Mouse (Mus musculus): ENCODE results near the gene Nop16. TPM values are rescaled to one million over a fixed set of nuclear protein-coding genes. Genes with fewer than 3 reads are reported as not detected.

Nop16 gene
- polyA plus RNA-seq, 1 experiment, result not detected

DNA sequence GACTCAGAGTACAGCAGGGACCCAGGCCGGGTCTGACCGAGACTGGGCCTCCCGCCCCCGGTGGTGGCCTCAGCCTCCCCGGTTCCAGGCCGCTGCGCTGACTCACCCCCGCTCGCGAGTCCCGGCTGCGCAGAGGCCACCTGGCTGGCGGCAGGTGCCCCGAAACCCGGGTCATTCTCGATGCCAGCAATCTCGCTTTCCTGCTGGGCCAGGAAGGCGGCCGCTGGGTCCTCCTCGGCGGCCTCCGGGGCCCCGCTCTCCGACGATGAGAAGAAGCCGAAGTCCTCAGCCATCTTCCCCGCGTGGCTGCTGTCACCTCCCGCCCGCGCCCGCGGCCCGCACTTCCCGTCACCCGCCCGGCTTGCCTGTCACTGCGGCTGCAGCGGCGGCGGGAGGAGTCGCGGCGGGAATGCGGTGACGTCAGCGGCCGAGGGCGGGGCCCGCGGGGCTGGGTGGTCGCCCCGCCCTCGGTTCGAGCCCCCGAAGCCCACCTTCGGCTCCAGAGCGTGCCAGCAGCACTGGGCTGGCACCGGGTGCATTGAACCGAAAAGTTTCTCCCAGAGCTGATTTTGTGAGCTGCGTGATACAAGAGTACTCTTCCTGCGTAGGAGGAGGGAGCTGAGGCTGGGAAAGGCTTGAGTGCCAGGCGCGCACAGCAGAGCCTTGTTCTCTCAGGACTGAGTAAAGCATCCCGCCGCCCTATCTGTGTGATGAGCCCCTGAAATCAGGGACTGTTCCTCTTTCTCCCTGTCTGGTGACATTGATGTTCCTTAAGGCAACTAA, 21.3 kb upstream of the Nop16 start, which contains the start of gene Cltb:
TSS of gene Cltb (minus strand) at position 373 of the 783 bp plus-strand sequence.
- TF ChIP-seq CTCF (IDR thresholded peaks at IDR 0.05; ENCODE audit: insufficient read depth, low read depth, low read length), result 0 out of 2 replicates have a peak, but pooled peaks have one; percentile 8
- peak; percentile 83 for TF ChIP-seq POLR2A (IDR thresholded peaks at IDR 0.05; ENCODE audit: insufficient read depth, low read depth, low read length)
- H3K4me1 ChIP-seq (ENCODE audit: control insufficient read depth, insufficient read depth, low read length), result peaks cover 15% of the 10 kb centered on the region
- peak within 1 kb of the TSS; percentile 91 for H3K4me3 ChIP-seq (ENCODE audit: insufficient read depth, low read depth, low read length)
- H3K27ac ChIP-seq (ENCODE audit: insufficient read depth, low read depth, low read length), result peak within 1 kb of the TSS; percentile 96
- under 1% methylated on average over 66 of the region's 66 CpGs for WGBS

- TF ChIP-seq CTCF (IDR thresholded peaks at IDR 0.05; ENCODE audit: insufficient read depth, low read depth, low read length) (no peak), POLR2A (IDR thresholded peaks at IDR 0.05; ENCODE audit: insufficient read depth, low read depth, low read length) (no peak)
- Histone ChIP-seq H3K27ac (ENCODE audit: insufficient read depth, low read depth, low read length) (peak overlapping the region; percentile 96), H3K4me3 (ENCODE audit: insufficient read depth, low read depth, low read length) (peak overlapping the region; percentile 91), H3K4me1 (ENCODE audit: control insufficient read depth, insufficient read depth, low read length) (peaks cover 15% of the 10 kb centered on the region)
- WGBS, result 4% methylated on average over 13 of the region's 13 CpGs
Measured at GRCm38 (mm10) chr13:54610613-54610971, 20.7 kb upstream of the Nop16 start.

DNA sequence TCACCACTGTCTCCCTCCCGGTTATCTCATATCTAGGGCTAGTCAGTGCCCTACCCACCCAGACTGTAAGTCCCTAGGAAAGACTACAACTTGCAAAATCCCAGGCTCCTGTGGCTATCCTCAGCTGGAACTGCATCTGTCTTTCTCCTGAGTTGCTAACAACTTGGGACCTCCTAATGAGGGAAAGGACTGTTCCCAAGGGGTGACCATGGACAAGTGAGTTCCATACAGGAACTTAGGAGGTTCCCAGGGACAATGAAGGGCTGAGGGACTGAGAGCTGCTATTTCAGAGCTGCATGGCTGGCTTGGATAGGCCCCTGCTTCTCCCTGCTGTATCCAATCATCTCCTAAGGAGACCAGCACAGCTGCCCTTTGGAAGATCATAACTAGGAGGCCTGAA, 19.4 kb upstream of the Nop16 start:
- peak overlapping the region; percentile 32; the same call in 1 of the 2 replicates for H3K27ac ChIP-seq (ENCODE audit: insufficient read depth, low read depth, low read length)
- peak overlapping the region; percentile 34 for H3K4me3 ChIP-seq (ENCODE audit: insufficient read depth, low read depth, low read length)
- WGBS, result 10% methylated on average over 1 of the region's 1 CpGs
- peaks cover 19% of the 10 kb centered on the region for H3K4me1 ChIP-seq (ENCODE audit: control insufficient read depth, insufficient read depth, low read length)
- no peak for TF ChIP-seq POLR2A (IDR thresholded peaks at IDR 0.05; ENCODE audit: insufficient read depth, low read depth, low read length)
- TF ChIP-seq CTCF (IDR thresholded peaks at IDR 0.05; ENCODE audit: insufficient read depth, low read depth, low read length), result no peak

DNA sequence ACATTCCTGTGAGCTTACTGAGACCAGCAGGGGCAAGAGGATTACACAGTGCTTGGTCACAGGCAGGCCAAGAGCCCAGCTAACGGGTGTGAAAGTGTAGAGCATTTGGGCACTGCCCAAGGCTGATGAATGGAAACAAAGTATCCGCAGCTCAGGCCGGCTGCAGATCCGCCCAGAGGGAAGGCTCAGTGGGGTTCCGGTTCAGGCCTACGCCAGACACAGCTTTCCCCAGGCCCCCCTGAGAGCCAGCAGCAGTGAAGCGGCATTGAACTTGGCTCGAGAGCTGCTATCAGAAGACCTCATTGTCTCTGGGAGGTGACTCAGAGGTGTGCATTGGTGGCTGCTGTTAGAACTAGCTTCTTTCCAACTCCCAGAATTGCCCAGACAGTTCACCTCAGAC, 18.8 kb upstream of the Nop16 start:
- TF ChIP-seq CTCF (IDR thresholded peaks at IDR 0.05; ENCODE audit: insufficient read depth, low read depth, low read length) (no peak), POLR2A (IDR thresholded peaks at IDR 0.05; ENCODE audit: insufficient read depth, low read depth, low read length) (no peak)
- Histone ChIP-seq H3K4me1 (ENCODE audit: control insufficient read depth, insufficient read depth, low read length) (peaks cover 22% of the 10 kb centered on the region), H3K27ac (ENCODE audit: insufficient read depth, low read depth, low read length) (peak overlapping the region; percentile 32), H3K4me3 (ENCODE audit: insufficient read depth, low read depth, low read length) (peak overlapping the region; percentile 34)
- 3% methylated on average over 8 of the region's 8 CpGs for WGBS

- 43% methylated on average over 3 of the region's 3 CpGs for WGBS
- TF ChIP-seq POLR2A (IDR thresholded peaks at IDR 0.05; ENCODE audit: insufficient read depth, low read depth, low read length) (no peak), CTCF (IDR thresholded peaks at IDR 0.05; ENCODE audit: insufficient read depth, low read depth, low read length) (no peak)
- no peak overlapping the region for H3K27ac ChIP-seq (ENCODE audit: insufficient read depth, low read depth, low read length)
- H3K4me3 ChIP-seq (ENCODE audit: insufficient read depth, low read depth, low read length), result no peak overlapping the region
- H3K4me1 ChIP-seq (ENCODE audit: control insufficient read depth, insufficient read depth, low read length), result peaks cover 25% of the 10 kb centered on the region
Measured at GRCm38 (mm10) chr13:54608002-54608401, 18.1 kb upstream of the Nop16 start.

GRCm38 (mm10) chr13:54607204-54607603, 17.3 kb upstream of the Nop16 start:
- 75% methylated on average over 5 of the region's 5 CpGs for WGBS
- peaks cover 25% of the 10 kb centered on the region for H3K4me1 ChIP-seq (ENCODE audit: control insufficient read depth, insufficient read depth, low read length)
- no peak for TF ChIP-seq CTCF (IDR thresholded peaks at IDR 0.05; ENCODE audit: insufficient read depth, low read depth, low read length)
- TF ChIP-seq POLR2A (IDR thresholded peaks at IDR 0.05; ENCODE audit: insufficient read depth, low read depth, low read length), result no peak
- no peak overlapping the region for H3K4me3 ChIP-seq (ENCODE audit: insufficient read depth, low read depth, low read length)
- H3K27ac ChIP-seq (ENCODE audit: insufficient read depth, low read depth, low read length), result no peak overlapping the region

DNA sequence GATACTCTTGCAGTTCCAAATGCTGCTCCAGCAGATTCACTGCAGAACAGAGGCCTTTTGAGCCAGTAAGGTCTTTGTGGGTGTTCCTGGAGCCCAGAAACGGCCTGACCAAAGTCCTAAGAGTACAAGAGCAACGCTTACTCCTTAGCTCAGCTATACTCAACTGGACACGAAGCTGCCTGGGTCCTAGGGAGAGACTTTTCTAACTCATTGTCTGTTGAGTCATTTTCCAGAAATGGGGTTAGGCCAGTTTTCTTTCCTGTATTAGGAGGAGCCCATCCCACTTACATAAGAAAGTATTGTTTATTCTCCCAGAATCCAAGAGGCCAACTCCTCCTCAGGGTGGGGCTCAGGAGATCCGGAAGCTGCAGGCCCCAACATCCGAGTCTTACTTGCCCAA, 15.5 kb upstream of the Nop16 start:
- Histone ChIP-seq H3K4me1 (ENCODE audit: control insufficient read depth, insufficient read depth, low read length) (peaks cover 25% of the 10 kb centered on the region), H3K27ac (ENCODE audit: insufficient read depth, low read depth, low read length) (no peak overlapping the region), H3K4me3 (ENCODE audit: insufficient read depth, low read depth, low read length) (no peak overlapping the region)
- TF ChIP-seq CTCF (IDR thresholded peaks at IDR 0.05; ENCODE audit: insufficient read depth, low read depth, low read length) (no peak), POLR2A (IDR thresholded peaks at IDR 0.05; ENCODE audit: insufficient read depth, low read depth, low read length) (no peak)
- WGBS, result 68% methylated on average over 5 of the region's 5 CpGs

- no peak for TF ChIP-seq POLR2A (IDR thresholded peaks at IDR 0.05; ENCODE audit: insufficient read depth, low read depth, low read length)
- no peak for TF ChIP-seq CTCF (IDR thresholded peaks at IDR 0.05; ENCODE audit: insufficient read depth, low read depth, low read length)
Measured at GRCm38 (mm10) chr13:54604221-54604620, 14.3 kb upstream of the Nop16 start.

DNA sequence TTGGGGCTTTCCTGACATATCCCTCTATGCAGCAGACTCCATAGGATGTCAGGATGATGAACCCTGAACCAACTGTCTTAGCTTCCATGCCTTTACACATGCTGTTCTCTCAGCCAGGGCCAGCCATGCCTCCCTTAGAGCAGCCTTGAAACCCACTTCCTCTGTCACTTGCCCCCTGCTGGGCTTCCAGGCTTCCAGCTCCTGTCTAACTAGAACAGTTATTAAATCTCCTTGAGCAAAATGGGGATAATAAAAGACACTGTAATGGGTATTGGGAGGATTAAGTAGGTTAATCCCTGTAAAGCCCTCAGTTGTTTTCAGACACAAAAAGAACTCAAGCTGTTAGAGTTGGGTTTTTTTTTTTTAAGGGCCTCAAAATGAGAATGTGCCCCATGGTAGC, 13.6 kb upstream of the Nop16 start:
- H3K27ac ChIP-seq (ENCODE audit: insufficient read depth, low read depth, low read length), result no peak overlapping the region
- H3K4me1 ChIP-seq (ENCODE audit: control insufficient read depth, insufficient read depth, low read length), result peaks cover 15% of the 10 kb centered on the region

More at GRCm38 (mm10) chr13:54604221-54604620, 14.3 kb upstream of the Nop16 start:
- Histone ChIP-seq H3K4me1 (ENCODE audit: control insufficient read depth, insufficient read depth, low read length) (peaks cover 22% of the 10 kb centered on the region), H3K4me3 (ENCODE audit: insufficient read depth, low read depth, low read length) (no peak overlapping the region), H3K27ac (ENCODE audit: insufficient read depth, low read depth, low read length) (no peak overlapping the region)
- WGBS, result 42% methylated on average over 4 of the region's 4 CpGs

More for the DNA sequence above, 13.6 kb upstream of the Nop16 start:
- TF ChIP-seq CTCF (IDR thresholded peaks at IDR 0.05; ENCODE audit: insufficient read depth, low read depth, low read length), result no peak
- TF ChIP-seq POLR2A (IDR thresholded peaks at IDR 0.05; ENCODE audit: insufficient read depth, low read depth, low read length), result no peak
- H3K4me3 ChIP-seq (ENCODE audit: insufficient read depth, low read depth, low read length), result no peak overlapping the region

Data from olfactory bulb, adult 2 months (tissue).